Mouse (Mus musculus): ENCODE measurements around the gene Etd. TPM values are rescaled to one million over a fixed set of nuclear protein-coding genes. Genes with fewer than 3 reads are reported as not detected.

The Etd gene
- not detected in 2 replicates for polyA plus RNA-seq (2012)

GRCm38 (mm10) chrX:53434618-53435017 is at the start of gene Etd:
Etd (plus strand) TSS chrX:53434918.

Other genes starting within 250 kb of the Etd start
- not detected in 2 replicates for gene Plac1, start 194.8 kb upstream of the Etd start, polyA plus RNA-seq (2012)
- 4.8 and 5.2 TPM in 2 replicates for gene Fam122b, start 165.1 kb upstream of the Etd start, polyA plus RNA-seq (2012)
- not detected in 2 replicates for gene Fam122c, start 161.5 kb upstream of the Etd start, polyA plus RNA-seq (2012)
- gene Mospd1, start 64.4 kb upstream of the Etd start, polyA plus RNA-seq (2012), result 0.35 and 0.56 TPM in 2 replicates
- 0.68 and 0.74 TPM in 2 replicates for gene Rtl8c, start 173.1 kb downstream of the Etd start, polyA plus RNA-seq (2012)
- not detected in 2 replicates for gene Gm14597, start 174.1 kb downstream of the Etd start, polyA plus RNA-seq (2012)
- 23.3 and 33.9 TPM in 2 replicates for gene Rtl8a, start 208.8 kb downstream of the Etd start, polyA plus RNA-seq (2012)
- gene Rtl8b, start 235.5 kb downstream of the Etd start, polyA plus RNA-seq (2012), result 52.1 and 54.0 TPM in 2 replicates

Data from megakaryocyte-erythroid progenitor cell, adult 5 weeks (primary cell).